Mouse (Mus musculus) right cerebral cortex, postnatal 36 days (tissue): ENCODE data around the gene Cd8a.
"Not testable (repeated sequence)": the region's sequence is repeated elsewhere in the genome, so short reads cannot be mapped to it uniquely, and the experiment has no call there.

Source experiments
- DNase-seq, 2 experiments: peaks; one replicate each; pipeline ENCODE4 v3.0.0; 2022; ENCODE audit warnings: low spot score in 2 of 2, mixed read lengths in 1 of 2

The Cd8a gene

GRCm38 (mm10) chr6:71373249-71373775 is at the start of gene Cd8a:
Cd8a (plus strand) TSS chr6:71373427.
- DNase-seq: no peak

GRCm38 (mm10) chr6:71324816-71325215 is 48.4 kb upstream of the Cd8a start:
- DNase-seq: no peak

- DNase-seq: no peak
Observed at GRCm38 (mm10) chr6:71329881-71330280, 43.3 kb upstream of the Cd8a start.

- no peak for DNase-seq
Observed at GRCm38 (mm10) chr6:71330486-71330885, 42.7 kb upstream of the Cd8a start.

- DNase-seq: not testable (repeated sequence)
Observed at GRCm38 (mm10) chr6:71331491-71331890, 41.7 kb upstream of the Cd8a start.

GRCm38 (mm10) chr6:71332236-71332965 is 40.8 kb upstream of the Cd8a start:
- no peak for DNase-seq

GRCm38 (mm10) chr6:71333031-71333430 is 40.2 kb upstream of the Cd8a start:
- DNase-seq: no peak

- no peak for DNase-seq
Observed at GRCm38 (mm10) chr6:71333578-71334273, 39.5 kb upstream of the Cd8a start.

- no peak for DNase-seq
Observed at GRCm38 (mm10) chr6:71337666-71338065, 35.6 kb upstream of the Cd8a start.

GRCm38 (mm10) chr6:71338941-71339340 is 34.3 kb upstream of the Cd8a start:
- DNase-seq: no peak

GRCm38 (mm10) chr6:71339351-71339750 is 33.9 kb upstream of the Cd8a start:
- DNase-seq: no peak

GRCm38 (mm10) chr6:71341179-71341578 is 32.0 kb upstream of the Cd8a start:
- no peak for DNase-seq

GRCm38 (mm10) chr6:71348006-71348405 is 25.2 kb upstream of the Cd8a start:
- DNase-seq: no peak

GRCm38 (mm10) chr6:71351201-71351600 is 22.0 kb upstream of the Cd8a start:
- DNase-seq: no peak

GRCm38 (mm10) chr6:71352201-71352600 is 21.0 kb upstream of the Cd8a start:
- DNase-seq: no peak

GRCm38 (mm10) chr6:71352866-71353427 is 20.3 kb upstream of the Cd8a start:
- no peak for DNase-seq

GRCm38 (mm10) chr6:71353722-71354121 is 19.5 kb upstream of the Cd8a start:
- DNase-seq: no peak

- no peak for DNase-seq
Observed at GRCm38 (mm10) chr6:71357493-71357892, 15.7 kb upstream of the Cd8a start.

GRCm38 (mm10) chr6:71360221-71360620 is 13.0 kb upstream of the Cd8a start:
- no peak for DNase-seq

GRCm38 (mm10) chr6:71360751-71361150 is 12.5 kb upstream of the Cd8a start:
- DNase-seq: no peak

- no peak for DNase-seq
Observed at GRCm38 (mm10) chr6:71361156-71361670, 12.0 kb upstream of the Cd8a start.

GRCm38 (mm10) chr6:71363995-71364394 is 9.2 kb upstream of the Cd8a start:
- DNase-seq: no peak
